Mouse (Mus musculus): ENCODE data around the gene Cdkn2a. TPM values are rescaled to one million over a fixed set of nuclear protein-coding genes. Genes with fewer than 3 reads are reported as not detected.

Gene Cdkn2a
- polyA plus RNA-seq, 1 experiment from 2014 or later, result not detected

GRCm38 (mm10) chr4:89294091-89294485, 365 bp downstream of the Cdkn2a start:
- no peak for DNase-seq (ENCODE audit: low spot score)
- WGBS, result 1% methylated on average over 26 of the region's 26 CpGs
- H3K36me3 ChIP-seq, result no peaks in the 10 kb centered on the region
- H3K27me3 ChIP-seq (ENCODE audit: insufficient read depth, poor library complexity, severe bottlenecking), result peaks cover 100% of the 10 kb centered on the region
- H3K9me3 ChIP-seq, result no peaks in the 10 kb centered on the region
- peak overlapping the region; percentile 66 for H3K4me3 ChIP-seq
- H3K27ac ChIP-seq, result no peak overlapping the region
- H3K4me1 ChIP-seq (replicated peaks), result peaks cover 21% of the 10 kb centered on the region

- peak; percentile 25 for DNase-seq (ENCODE audit: low spot score)
- WGBS, result 2% methylated on average over 7 of the region's 7 CpGs
Measured at GRCm38 (mm10) chr4:89293516-89293915, 937 bp downstream of the Cdkn2a start.

GRCm38 (mm10) chr4:89289028-89289427, 5.4 kb downstream of the Cdkn2a start:
- no peaks in the 10 kb centered on the region for H3K9me3 ChIP-seq
- no peak overlapping the region for H3K27ac ChIP-seq
- no peak for DNase-seq (ENCODE audit: low spot score)
- H3K4me1 ChIP-seq (replicated peaks), result peaks cover 3% of the 10 kb centered on the region
- no peaks in the 10 kb centered on the region for H3K36me3 ChIP-seq
- peaks cover 99% of the 10 kb centered on the region for H3K27me3 ChIP-seq (ENCODE audit: insufficient read depth, poor library complexity, severe bottlenecking)
- 1% methylated on average over 4 of the region's 4 CpGs for WGBS
- H3K4me3 ChIP-seq, result no peak overlapping the region

More at GRCm38 (mm10) chr4:89293516-89293915, 937 bp downstream of the Cdkn2a start:
- H3K4me3 ChIP-seq, result no peak overlapping the region
- peaks cover 100% of the 10 kb centered on the region for H3K27me3 ChIP-seq (ENCODE audit: insufficient read depth, poor library complexity, severe bottlenecking)
- H3K27ac ChIP-seq, result no peak overlapping the region
- no peaks in the 10 kb centered on the region for H3K9me3 ChIP-seq
- H3K36me3 ChIP-seq, result no peaks in the 10 kb centered on the region
- peaks cover 21% of the 10 kb centered on the region for H3K4me1 ChIP-seq (replicated peaks)

- H3K9me3 ChIP-seq, result no peaks in the 10 kb centered on the region
- peaks cover 7% of the 10 kb centered on the region for H3K4me1 ChIP-seq (replicated peaks)
- peak; percentile 5 for DNase-seq (ENCODE audit: low spot score)
- no peak overlapping the region for H3K4me3 ChIP-seq
- WGBS, result 5% methylated on average over 1 of the region's 1 CpGs
- peaks cover 99% of the 10 kb centered on the region for H3K27me3 ChIP-seq (ENCODE audit: insufficient read depth, poor library complexity, severe bottlenecking)
- no peak overlapping the region for H3K27ac ChIP-seq
- no peaks in the 10 kb centered on the region for H3K36me3 ChIP-seq
Measured at GRCm38 (mm10) chr4:89286566-89286965, 7.9 kb downstream of the Cdkn2a start.

- no peak overlapping the region for H3K4me3 ChIP-seq
- H3K4me1 ChIP-seq (replicated peaks), result peaks cover 7% of the 10 kb centered on the region
- WGBS, result 31% methylated on average over 7 of the region's 7 CpGs
- peaks cover 99% of the 10 kb centered on the region for H3K27me3 ChIP-seq (ENCODE audit: insufficient read depth, poor library complexity, severe bottlenecking)
- no peak overlapping the region for H3K27ac ChIP-seq
- H3K36me3 ChIP-seq, result no peaks in the 10 kb centered on the region
- H3K9me3 ChIP-seq, result no peaks in the 10 kb centered on the region
- DNase-seq (ENCODE audit: low spot score), result no peak
Measured at GRCm38 (mm10) chr4:89285688-89286087, 8.8 kb downstream of the Cdkn2a start.

GRCm38 (mm10) chr4:89282661-89283060, 11.8 kb downstream of the Cdkn2a start:
- no peak overlapping the region for H3K4me3 ChIP-seq
- peaks cover 7% of the 10 kb centered on the region for H3K4me1 ChIP-seq (replicated peaks)
- peaks cover 99% of the 10 kb centered on the region for H3K27me3 ChIP-seq (ENCODE audit: insufficient read depth, poor library complexity, severe bottlenecking)
- H3K9me3 ChIP-seq, result no peaks in the 10 kb centered on the region
- WGBS, result 1% methylated on average over 12 of the region's 12 CpGs
- H3K27ac ChIP-seq, result no peak overlapping the region
- no peaks in the 10 kb centered on the region for H3K36me3 ChIP-seq
- DNase-seq (ENCODE audit: low spot score), result no peak

GRCm38 (mm10) chr4:89282036-89282566, 12.4 kb downstream of the Cdkn2a start:
- Histone ChIP-seq H3K4me3 (peak overlapping the region; percentile 33), H3K27me3 (ENCODE audit: insufficient read depth, poor library complexity, severe bottlenecking) (peaks cover 99% of the 10 kb centered on the region), H3K36me3 (no peaks in the 10 kb centered on the region), H3K27ac (no peak overlapping the region), H3K9me3 (no peaks in the 10 kb centered on the region), H3K4me1 (replicated peaks) (peaks cover 7% of the 10 kb centered on the region)
- under 1% methylated on average over 25 of the region's 25 CpGs for WGBS
- peak; percentile 63 for DNase-seq (ENCODE audit: low spot score)

GRCm38 (mm10) chr4:89281236-89281635, 13.2 kb downstream of the Cdkn2a start:
- Histone ChIP-seq H3K4me1 (replicated peaks) (peaks cover 9% of the 10 kb centered on the region), H3K36me3 (no peaks in the 10 kb centered on the region), H3K9me3 (no peaks in the 10 kb centered on the region), H3K27me3 (ENCODE audit: insufficient read depth, poor library complexity, severe bottlenecking) (peaks cover 99% of the 10 kb centered on the region), H3K27ac (no peak overlapping the region), H3K4me3 (no peak overlapping the region)
- no peak for DNase-seq (ENCODE audit: low spot score)
- WGBS, result 2% methylated on average over 7 of the region's 7 CpGs

- Histone ChIP-seq H3K36me3 (no peaks in the 10 kb centered on the region), H3K27me3 (ENCODE audit: insufficient read depth, poor library complexity, severe bottlenecking) (peaks cover 100% of the 10 kb centered on the region), H3K4me1 (replicated peaks) (peaks cover 9% of the 10 kb centered on the region), H3K27ac (no peak overlapping the region), H3K9me3 (no peaks in the 10 kb centered on the region), H3K4me3 (no peak overlapping the region)
- WGBS, result 0% methylated on average over 2 of the region's 2 CpGs
- DNase-seq (ENCODE audit: low spot score), result no peak
Measured at GRCm38 (mm10) chr4:89279641-89280040, 14.8 kb downstream of the Cdkn2a start.

- DNase-seq (ENCODE audit: low spot score), result no peak
- Histone ChIP-seq H3K4me1 (replicated peaks) (peaks cover 9% of the 10 kb centered on the region), H3K36me3 (no peaks in the 10 kb centered on the region), H3K27ac (no peak overlapping the region), H3K27me3 (ENCODE audit: insufficient read depth, poor library complexity, severe bottlenecking) (peaks cover 100% of the 10 kb centered on the region), H3K9me3 (no peaks in the 10 kb centered on the region), H3K4me3 (no peak overlapping the region)
- WGBS, result 6% methylated on average over 5 of the region's 5 CpGs
Measured at GRCm38 (mm10) chr4:89277381-89277940, 17.0 kb downstream of the Cdkn2a start.

GRCm38 (mm10) chr4:89276669-89277219, 17.7 kb downstream of the Cdkn2a start:
- peak; percentile 57 for DNase-seq (ENCODE audit: low spot score)
- Histone ChIP-seq H3K27ac (no peak overlapping the region), H3K4me3 (no peak overlapping the region), H3K9me3 (no peaks in the 10 kb centered on the region), H3K4me1 (replicated peaks) (peaks cover 2% of the 10 kb centered on the region; the same call in 1 of the 2 replicates), H3K36me3 (no peaks in the 10 kb centered on the region), H3K27me3 (ENCODE audit: insufficient read depth, poor library complexity, severe bottlenecking) (peaks cover 100% of the 10 kb centered on the region)
- under 1% methylated on average over 37 of the region's 37 CpGs for WGBS

- Histone ChIP-seq H3K27ac (no peak overlapping the region), H3K27me3 (ENCODE audit: insufficient read depth, poor library complexity, severe bottlenecking) (peaks cover 99% of the 10 kb centered on the region), H3K4me1 (replicated peaks) (peaks cover 2% of the 10 kb centered on the region; the same call in 1 of the 2 replicates), H3K36me3 (no peaks in the 10 kb centered on the region), H3K4me3 (no peak overlapping the region), H3K9me3 (no peaks in the 10 kb centered on the region)
- 1% methylated on average over 25 of the region's 25 CpGs for WGBS
- peak; percentile 32 for DNase-seq (ENCODE audit: low spot score)
Measured at GRCm38 (mm10) chr4:89275811-89276584, 18.5 kb downstream of the Cdkn2a start.
